9 mouse cellular contexts compared by ENCODE assay signal in genomic region chr13:15802043-15802795, GRCm38 (mm10).
DNase-seq lines count a peak whose midpoint lies in the region; ATAC-seq lines count a peak whose summit lies in the region.
"Had no signal": no experiment of that assay in that cellular context is flagged by ENCODE, and none has a peak within 500 bp of the region (broad histone marks: within the 10 kb centered on the region; RNA-seq: fewer than 3 reads in every experiment).

No protein-coding gene starts in this region.

- WGBS in midbrain, embryonic 12.5 days, result 43% methylated on average over 16 of the region's 16 CpGs

- DNase-seq in layer of hippocampus, adult 9-11 months, result peak; percentile 8
- no peak for DNase-seq in layer of hippocampus, adult 8-10 months (ENCODE audit: low spot score in 2 of 2)
- peak; percentile 48 for DNase-seq in embryo, embryonic 10 days (ENCODE audit: low spot score)
- peak; percentile 31 to 43 for DNase-seq in heart, adult 9 months (ENCODE audit: low spot score in 2 of 2)
- no peak for DNase-seq in urinary bladder, postnatal 36 days (ENCODE audit: low spot score in 2 of 2)
- DNase-seq in spleen, postnatal 10 days (ENCODE audit: low spot score in 2 of 2), result no peak

- no peak overlapping the region for H3K4me3 ChIP-seq in midbrain, embryonic 12.5 days
- H3K4me3 ChIP-seq: heart, embryonic 13.5 days had no signal

- H3K36me3 ChIP-seq in midbrain, embryonic 12.5 days, result no peaks in the 10 kb centered on the region
- H3K36me3 ChIP-seq: heart, embryonic 13.5 days had no signal

- H3K9me3 ChIP-seq in midbrain, embryonic 12.5 days, result no peaks in the 10 kb centered on the region
- H3K9me3 ChIP-seq: heart, embryonic 13.5 days had no signal

- H3K4me2 ChIP-seq in midbrain, embryonic 12.5 days (replicated peaks), result peak overlapping the region; percentile 15; the same call in 1 of the 2 replicates
- H3K4me2 ChIP-seq: heart, embryonic 13.5 days had no signal

- H3K9ac ChIP-seq in midbrain, embryonic 12.5 days (replicated peaks), result no peak overlapping the region
- H3K9ac ChIP-seq: heart, embryonic 13.5 days had no signal

- H3K4me1 ChIP-seq in midbrain, embryonic 12.5 days, result no peaks in the 10 kb centered on the region
- H3K4me1 ChIP-seq: heart, embryonic 13.5 days had no signal

- ATAC-seq in midbrain, embryonic 12.5 days (ENCODE audit: low FRiP score, low read depth), result peak; percentile 97

- H3K27ac ChIP-seq in midbrain, embryonic 12.5 days (replicated peaks), result no peak overlapping the region
- H3K27ac ChIP-seq: heart, embryonic 13.5 days; macrophage had no signal

- H3K27me3 ChIP-seq in midbrain, embryonic 12.5 days, result no peaks in the 10 kb centered on the region
- H3K27me3 ChIP-seq: heart, embryonic 13.5 days had no signal

Comparison
In these comparisons a context has a peak if more than half of its experiments do, and no peak if none do; other contexts are left out.
1. DNase-seq: peak in layer of hippocampus, adult 9-11 months (single experiment), embryo, embryonic 10 days (single experiment) and heart, adult 9 months (2 of 2); none in layer of hippocampus, adult 8-10 months (0 of 2), urinary bladder, postnatal 36 days (0 of 2) and spleen, postnatal 10 days (0 of 2).